Comparison of ENCODE assay signal across 8 mouse cellular contexts in genomic region chr6:46961022-46961686, GRCm38 (mm10).
A peak's percentile ranks its signal among the peaks of the same experiment; 100 is the strongest.
DNase-seq lines count a peak whose midpoint lies in the region; ATAC-seq and TF ChIP-seq lines count a peak whose summit lies in the region.

No protein-coding gene starts in this region.

- no peak overlapping the region for H3K9ac ChIP-seq in kidney, embryonic 14.5 days (ENCODE audit: low read depth, low read length)
- no peak overlapping the region for H3K9ac ChIP-seq in limb, embryonic 12.5 days (replicated peaks)
- no peak overlapping the region for H3K9ac ChIP-seq in midbrain, embryonic 15.5 days

- peak; percentile 89 for TF ChIP-seq CTCF in cortical plate, adult 2 months (IDR thresholded peaks at IDR 0.05; ENCODE audit: extremely low read depth, insufficient read depth, low read length)

- H3K27ac ChIP-seq in cortical plate, adult 2 months (ENCODE audit: insufficient read depth, low read length) = no peak overlapping the region
- H3K27ac ChIP-seq in kidney, embryonic 14.5 days (ENCODE audit: low read depth, low read length) = no peak overlapping the region
- H3K27ac ChIP-seq in limb, embryonic 12.5 days = no peak overlapping the region
- H3K27ac ChIP-seq in midbrain, embryonic 15.5 days = no peak overlapping the region

- no peaks in the 10 kb centered on the region for H3K36me3 ChIP-seq in kidney, embryonic 14.5 days (ENCODE audit: control insufficient read depth, insufficient read depth, low read length)
- no peaks in the 10 kb centered on the region for H3K36me3 ChIP-seq in limb, embryonic 12.5 days
- H3K36me3 ChIP-seq in midbrain, embryonic 15.5 days (replicated peaks) = no peaks in the 10 kb centered on the region

- peak; percentile 86 for ATAC-seq in kidney, embryonic 14.5 days (ENCODE audit: low FRiP score, low TSS enrichment)
- ATAC-seq in limb, embryonic 12.5 days (ENCODE audit: insufficient number of reproducible peaks, insufficient read depth, low FRiP score, low TSS enrichment, low read depth) = 0 out of 2 replicates have a peak, but pooled peaks have one; percentile 66
- peak; percentile 96 for ATAC-seq in midbrain, embryonic 15.5 days (replicated peaks)

- 35% methylated on average over 10 of the region's 10 CpGs for WGBS in kidney, embryonic 14.5 days
- WGBS in limb, embryonic 12.5 days = 30% methylated on average over 10 of the region's 10 CpGs
- WGBS in midbrain, embryonic 15.5 days = 35% methylated on average over 10 of the region's 10 CpGs

- peak; percentile 81 for DNase-seq in 3T3-L1 (ENCODE audit: low read depth, low spot score)
- peak; percentile 44 to 83 for DNase-seq in adrenal gland, adult (ENCODE audit: inconsistent age in 2 of 2, low spot score in 1 of 2)
- DNase-seq in heart, adult 8-10 months (ENCODE audit: low spot score) = peak; percentile 7
- peak; percentile 55 for DNase-seq in telencephalon, adult 2 months (ENCODE audit: low read depth, low spot score)

- H3K27me3 ChIP-seq in kidney, embryonic 14.5 days (ENCODE audit: control insufficient read depth, insufficient read depth, low read length) = no peaks in the 10 kb centered on the region
- H3K27me3 ChIP-seq in limb, embryonic 12.5 days = no peaks in the 10 kb centered on the region
- H3K27me3 ChIP-seq in midbrain, embryonic 15.5 days (replicated peaks) = no peaks in the 10 kb centered on the region

- H3K4me1 ChIP-seq in cortical plate, adult 2 months (ENCODE audit: control insufficient read depth, insufficient read depth, low read length) = no peaks in the 10 kb centered on the region
- H3K4me1 ChIP-seq in kidney, embryonic 14.5 days (ENCODE audit: control insufficient read depth, insufficient read depth, low read length) = no peaks in the 10 kb centered on the region
- H3K4me1 ChIP-seq in limb, embryonic 12.5 days (replicated peaks) = no peaks in the 10 kb centered on the region
- H3K4me1 ChIP-seq in midbrain, embryonic 15.5 days = no peaks in the 10 kb centered on the region

- H3K9me3 ChIP-seq in kidney, embryonic 14.5 days (ENCODE audit: control insufficient read depth, low read length) = no peaks in the 10 kb centered on the region
- no peaks in the 10 kb centered on the region for H3K9me3 ChIP-seq in limb, embryonic 12.5 days
- no peaks in the 10 kb centered on the region for H3K9me3 ChIP-seq in midbrain, embryonic 15.5 days

- no peak overlapping the region for H3K4me2 ChIP-seq in kidney, embryonic 14.5 days (replicated peaks; ENCODE audit: low read depth, low read length)
- H3K4me2 ChIP-seq in limb, embryonic 12.5 days = no peak overlapping the region
- H3K4me2 ChIP-seq in midbrain, embryonic 15.5 days = no peak overlapping the region

- TF ChIP-seq POLR2A in cortical plate, adult 2 months (IDR thresholded peaks at IDR 0.05; ENCODE audit: extremely low read depth, insufficient read depth, low read length) = no peak

- H3K4me3 ChIP-seq in cortical plate, adult 2 months (ENCODE audit: insufficient read depth, low read length) = no peak overlapping the region
- H3K4me3 ChIP-seq in kidney, embryonic 14.5 days (ENCODE audit: low read length) = no peak overlapping the region
- no peak overlapping the region for H3K4me3 ChIP-seq in limb, embryonic 12.5 days (replicated peaks)
- no peak overlapping the region for H3K4me3 ChIP-seq in midbrain, embryonic 15.5 days

Comparison
In these comparisons a context has a peak if more than half of its experiments do, and no peak if none do; other contexts are left out.
1. DNase-seq: peak in every context shown above with its lines; median percentile 81 in 3T3-L1; 64 in adrenal gland, adult; 55 in telencephalon, adult 2 months; 7 in heart, adult 8-10 months.